ENCODE assay signal across 14 mouse cellular contexts in the genomic region with DNA sequence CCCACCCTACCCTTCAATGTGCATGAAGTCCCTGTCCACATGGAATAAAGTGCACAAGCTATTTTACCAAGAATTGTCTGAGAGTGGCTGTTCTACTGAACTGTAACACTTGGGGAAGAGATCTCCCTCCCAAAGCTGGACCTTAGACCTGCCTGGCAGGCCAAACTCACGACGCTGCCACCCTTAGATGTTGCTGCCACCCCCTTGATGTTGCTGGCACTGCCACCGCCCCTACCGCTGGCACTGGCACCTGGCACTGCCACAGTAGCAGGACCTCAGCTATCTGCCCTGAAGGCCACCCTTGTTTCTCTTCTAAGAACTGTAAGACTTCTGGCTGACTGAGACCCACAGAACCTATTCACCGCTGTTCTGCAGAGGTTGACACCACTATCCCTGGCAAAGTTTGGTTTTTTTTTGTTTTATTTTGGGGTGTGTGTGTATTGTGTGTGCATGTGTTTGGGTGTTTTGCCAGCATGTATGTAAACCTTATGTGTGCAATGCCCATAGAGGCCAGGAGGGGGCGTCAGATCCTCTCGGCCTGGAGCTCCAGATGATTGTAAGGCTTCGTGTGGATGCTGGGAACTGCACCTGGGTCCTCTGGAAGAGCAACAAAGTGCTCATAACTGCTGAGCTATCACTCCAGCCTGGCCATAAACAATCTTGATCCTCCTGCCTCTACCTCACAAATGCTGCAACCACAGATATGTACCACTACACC. TPM values are rescaled to one million over a fixed set of nuclear protein-coding genes. Genes with fewer than 3 reads are reported as not detected.
DNase-seq lines count a peak whose midpoint lies in the region; ATAC-seq and TF ChIP-seq lines count a peak whose summit lies in the region.
"Had no signal": no experiment of that assay in that cellular context is flagged by ENCODE, and none has a peak within 500 bp of the region (broad histone marks: within the 10 kb centered on the region; RNA-seq: fewer than 3 reads in every experiment).

No protein-coding gene starts in this region.

- CTCF ChIA-PET in Patski (lab: Charles Lee): interaction anchor here (1.0 kb wide), 1 partner anchor 9 kb away, joined by 3 read pairs; no protein-coding TSS in a partner anchor

- peak; percentile 33 for TF ChIP-seq CTCF in Patski (IDR thresholded peaks at IDR 0.05)

- H3K27ac ChIP-seq in heart, embryonic 10.5 days: no peak overlapping the region
- H3K27ac ChIP-seq: forebrain, embryonic 13.5 days; lung, embryonic 15.5 days; midbrain, embryonic 13.5 days; stomach, embryonic 15.5 days had no signal

- H3K36me3 ChIP-seq in heart, embryonic 10.5 days: no peaks in the 10 kb centered on the region
- H3K36me3 ChIP-seq: lung, embryonic 15.5 days; midbrain, embryonic 13.5 days; stomach, embryonic 15.5 days had no signal

- in situ Hi-C loops in Patski (cut with MboI; ENCODE audit: low pct_unique_long_range_greater_than_20kb): no loop called here

- no peaks in the 10 kb centered on the region for H3K9me3 ChIP-seq in heart, embryonic 10.5 days
- H3K9me3 ChIP-seq: forebrain, embryonic 13.5 days; lung, embryonic 15.5 days; midbrain, embryonic 13.5 days; stomach, embryonic 15.5 days had no signal

- POLR2A ChIA-PET in Patski (lab: Charles Lee): no interaction called here

- no peak for ATAC-seq in Patski
- ATAC-seq: forebrain, embryonic 13.5 days; midbrain, embryonic 13.5 days had no signal

- DNase-seq in adrenal gland, postnatal 14 days: peak; percentile 63
- DNase-seq in adrenal gland, adult (ENCODE audit: inconsistent age in 2 of 2, low spot score in 1 of 2): no peak
- peak; percentile 33 to 56 for DNase-seq in kidney, postnatal 36 days
- no peak for DNase-seq in kidney, adult 9 months
- DNase-seq in A20 (ENCODE audit: low read depth, low spot score) (peak; percentile 18), Patski (ENCODE audit: low read depth, low spot score) (no peak)
- DNase-seq in cerebellum, adult 11 months: no peak
- no peak for DNase-seq in heart, embryonic 10.5 days (ENCODE audit: low spot score)
- DNase-seq: cerebellum, adult 9-11 months; heart, adult 18-20 months had no signal

- H3K4me3 ChIP-seq in heart, embryonic 10.5 days: no peak overlapping the region
- H3K4me3 ChIP-seq: forebrain, embryonic 13.5 days; lung, embryonic 15.5 days; midbrain, embryonic 13.5 days; stomach, embryonic 15.5 days had no signal

- H3K27me3 ChIP-seq in Patski: no peaks in the 10 kb centered on the region
- H3K27me3 ChIP-seq in heart, embryonic 10.5 days (ENCODE audit: insufficient read depth, poor library complexity, severe bottlenecking): no peaks in the 10 kb centered on the region
- H3K27me3 ChIP-seq: forebrain, embryonic 13.5 days; lung, embryonic 15.5 days; midbrain, embryonic 13.5 days; stomach, embryonic 15.5 days had no signal

- H3K4me1 ChIP-seq in heart, embryonic 10.5 days: peaks cover 9% of the 10 kb centered on the region
- H3K4me1 ChIP-seq: lung, embryonic 15.5 days; midbrain, embryonic 13.5 days had no signal

- 80% methylated on average over 8 of the region's 8 CpGs for WGBS in heart, embryonic 10.5 days

RNA-seq across cellular contexts. Expression of a gene that starts 19.1 kb away (rescaled TPM):
- 123 and 142 TPM in 2 replicates for total RNA-seq in adrenal gland, postnatal 14 days (2021)
- polyA plus RNA-seq in Patski (2021): 11.3 TPM
- 26.5 and 30.1 TPM in 2 replicates for polyA plus RNA-seq in heart, embryonic 10.5 days (2016; fragmentation: Nextera tagmentation; extraction: Ambion mirVana)

RNA-seq across cellular contexts. Expression of a gene that starts 39.2 kb away (rescaled TPM):
- 41.5 and 44.2 TPM in 2 replicates for total RNA-seq in adrenal gland, postnatal 14 days (2021)
- polyA plus RNA-seq in Patski (2021): 45.2 TPM
- polyA plus RNA-seq in heart, embryonic 10.5 days (2016; fragmentation: Nextera tagmentation; extraction: Ambion mirVana): 22.3 and 25.7 TPM in 2 replicates

RNA-seq across cellular contexts. Expression of a gene that starts 39.8 kb away (rescaled TPM):
- 22.0 and 30.2 TPM in 2 replicates for total RNA-seq in adrenal gland, postnatal 14 days (2021)
- polyA plus RNA-seq in Patski (2021): 28.8 TPM
- polyA plus RNA-seq in heart, embryonic 10.5 days (2016; fragmentation: Nextera tagmentation; extraction: Ambion mirVana): 52.7 and 64.4 TPM in 2 replicates

Comparison
In these comparisons a context has a peak if more than half of its experiments do, and no peak if none do; other contexts are left out.
1. DNase-seq: peak in adrenal gland, postnatal 14 days (single experiment), kidney, postnatal 36 days (2 of 2) and A20 (single experiment); none in adrenal gland, adult (0 of 2), kidney, adult 9 months (single experiment), Patski (single experiment), cerebellum, adult 11 months (single experiment) and heart, embryonic 10.5 days (single experiment).